Mouse (Mus musculus) yolk sac, embryonic 10.5 days (tissue): ENCODE measurements around the gene Rhox2h.
"Not testable (repeated sequence)": the region's sequence is repeated elsewhere in the genome, so short reads cannot be mapped to it uniquely, and the experiment has no call there.

Experiments used
- DNase-seq: peaks from one replicate; pipeline ENCODE4 v3.0.0-alpha.2; 2017; ENCODE audit warnings: low spot score

Gene Rhox2h

DNA sequence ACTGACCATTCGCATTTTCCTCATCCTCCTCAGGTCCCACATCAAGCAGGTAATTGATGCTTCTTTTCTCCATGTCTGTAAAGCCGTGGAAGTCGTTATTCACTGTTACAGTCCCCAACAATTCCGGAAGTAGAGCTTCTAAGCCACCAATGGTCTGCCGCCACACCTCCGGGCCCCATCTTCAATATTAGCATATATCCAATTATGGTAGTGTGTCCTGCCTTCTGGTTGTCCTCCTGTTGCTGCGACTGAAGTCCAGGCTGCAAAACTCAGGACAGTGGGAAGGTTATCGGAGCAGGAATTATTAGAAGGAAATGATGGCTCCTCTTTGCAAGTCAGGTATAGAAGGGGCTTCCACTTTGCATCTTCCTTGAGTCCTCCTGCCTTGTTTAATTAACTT, at the start of gene Rhox2h:
TSS of gene Rhox2h (minus strand) at position 101 of the 400 bp plus-strand sequence.
- not testable (repeated sequence) for DNase-seq

DNA sequence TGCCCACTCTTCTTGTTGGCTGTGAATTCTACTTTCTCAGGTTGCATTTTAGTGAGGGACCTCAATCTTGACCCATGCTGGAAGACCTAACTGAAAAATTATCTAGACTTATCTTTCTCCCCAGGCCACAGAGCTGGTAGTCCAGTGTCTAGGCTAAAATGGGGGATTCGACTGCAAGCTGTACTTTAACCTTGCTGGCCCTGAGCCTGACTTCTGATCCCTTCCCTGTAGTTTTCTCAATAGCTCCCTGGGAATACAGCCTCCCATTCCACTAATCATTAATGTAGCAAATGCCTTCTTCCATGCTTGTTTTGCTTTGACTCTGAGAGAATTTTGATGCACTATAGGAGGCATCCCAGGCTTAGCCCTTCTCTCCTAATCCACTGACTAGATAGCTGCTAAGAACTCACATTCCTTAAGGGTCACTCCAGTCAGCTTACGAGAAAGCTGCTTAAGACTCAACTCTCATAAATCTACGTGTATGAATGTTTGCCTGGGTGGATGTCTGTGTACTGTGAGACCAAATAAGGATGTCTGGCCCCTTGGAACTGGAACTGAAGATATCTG, 28.8 kb upstream of the Rhox2h start:
- DNase-seq: peak; percentile 64

- DNase-seq: no peak
Observed at GRCm38 (mm10) chrX:37692261-37692660, 19.2 kb upstream of the Rhox2h start.

- DNase-seq: no peak
Observed at GRCm38 (mm10) chrX:37683031-37683715, 10.1 kb upstream of the Rhox2h start.

- DNase-seq: not testable (repeated sequence)
Observed at GRCm38 (mm10) chrX:37668664-37669063, 4.4 kb downstream of the Rhox2h start, which contains the start of gene Rhox3h. TSS of gene Rhox3h (minus strand) at chrX:37668764.

GRCm38 (mm10) chrX:37651227-37651626, 21.9 kb downstream of the Rhox2h start, which contains the start of gene Rhox4g:
TSS of gene Rhox4g (minus strand) at chrX:37651327.
- DNase-seq: not testable (repeated sequence)

DNA sequence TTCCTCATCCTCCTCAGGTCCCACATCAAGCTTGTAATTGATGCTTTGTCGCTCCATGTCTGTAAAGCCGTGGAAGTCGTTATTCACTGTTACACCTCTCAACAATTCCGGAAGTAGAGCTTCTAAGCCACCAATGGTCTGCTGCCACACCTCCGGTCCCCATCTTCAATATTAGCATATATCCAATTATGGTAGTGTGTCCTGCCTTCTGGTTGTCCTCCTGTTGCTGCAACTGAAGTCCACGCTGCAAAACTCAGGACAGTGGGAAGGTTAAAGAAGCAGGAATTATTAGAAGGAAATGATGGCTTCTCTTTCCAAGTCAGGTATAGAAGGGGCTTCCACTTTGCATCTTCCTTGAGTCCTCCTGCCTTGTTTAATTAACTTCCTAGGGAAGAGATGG, 29.7 kb downstream of the Rhox2h start, which contains the start of gene Rhox2g:
TSS of gene Rhox2g (minus strand) at position 101 of the 400 bp plus-strand sequence.
- not testable (repeated sequence) for DNase-seq

DNA sequence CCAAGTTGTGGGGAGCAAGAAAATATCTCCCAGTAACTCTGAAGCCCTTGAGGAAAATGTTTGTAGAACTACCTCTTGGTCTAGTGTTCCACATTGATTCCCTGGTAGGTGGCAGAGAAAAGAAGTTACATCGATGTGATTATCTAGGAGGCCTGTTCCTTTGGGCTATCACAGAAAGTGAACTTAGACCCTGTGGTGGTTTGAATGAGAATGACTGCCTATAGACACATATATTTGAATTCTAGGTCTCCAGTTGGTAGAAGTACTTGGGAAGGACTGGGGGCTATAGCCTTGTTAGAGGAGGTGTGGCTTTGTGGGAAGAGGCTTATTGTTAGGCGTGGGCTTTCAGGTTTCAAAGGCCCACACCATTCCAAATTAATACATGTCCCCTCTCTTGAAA, 44.6 kb downstream of the Rhox2h start, which contains the start of gene Rhox3g:
TSS of gene Rhox3g (minus strand) at position 101 of the 400 bp plus-strand sequence.
- DNase-seq: not testable (repeated sequence)
